Mouse (Mus musculus): ENCODE results near the gene Vrk1. TPM values are rescaled to one million over a fixed set of nuclear protein-coding genes. Genes with fewer than 3 reads are reported as not detected.

Gene Vrk1
- 10 to 100 TPM; 15.5 to 17.6 TPM for total RNA-seq (2021)
- long read RNA-seq, partial matches to known transcripts = 0 of 15 reads
- long read RNA-seq, other reads (novel, unspliced or antisense) = 8 of 15 reads

DNA sequence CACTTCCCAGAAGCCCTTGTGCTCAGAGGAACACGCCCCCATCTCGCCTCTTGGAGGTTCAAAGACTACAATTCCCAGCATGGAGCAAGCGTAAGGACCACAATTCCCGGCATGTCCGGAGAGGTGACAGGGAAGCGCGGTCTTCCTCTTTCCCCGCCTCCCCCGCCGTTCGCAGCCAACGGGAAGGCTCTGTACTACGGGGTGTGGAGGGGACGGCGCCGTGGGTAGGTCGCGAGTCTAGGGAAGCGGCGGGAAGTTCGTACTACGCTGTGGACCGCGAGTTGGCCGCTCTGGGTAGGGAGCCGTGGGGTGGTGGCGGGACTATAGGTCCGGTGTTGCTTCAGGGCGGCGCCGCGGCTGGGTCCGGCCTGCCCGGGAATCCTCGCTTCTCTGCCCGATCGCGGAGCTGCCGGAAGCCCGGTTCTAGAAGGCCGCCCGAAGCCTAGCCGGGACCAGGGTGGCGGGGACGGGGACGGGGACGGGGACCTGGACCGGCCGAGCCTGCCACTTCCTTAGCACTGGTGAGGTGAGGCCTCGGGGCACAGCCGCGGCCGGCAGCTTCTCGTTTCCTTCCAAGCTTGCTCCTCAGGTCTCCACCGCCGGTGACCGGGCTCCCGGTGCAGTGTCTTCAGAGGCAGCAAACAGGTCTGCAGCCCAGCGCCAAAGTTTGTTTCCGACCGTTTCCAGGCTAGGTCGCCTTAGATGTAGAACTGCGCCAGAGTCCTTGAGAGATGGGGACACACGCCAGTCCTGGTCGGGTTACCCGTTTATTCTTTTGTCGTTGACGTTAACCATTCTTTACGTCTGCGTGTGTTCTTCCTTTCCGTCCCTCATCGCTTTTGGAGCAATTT, at the start of gene Vrk1:
TSS of gene Vrk1 (plus strand) at position 164 of the 851 bp plus-strand sequence.
- peak; percentile 97 to 99 for DNase-seq (ENCODE audit: low spot score in 2 of 2)

DNA sequence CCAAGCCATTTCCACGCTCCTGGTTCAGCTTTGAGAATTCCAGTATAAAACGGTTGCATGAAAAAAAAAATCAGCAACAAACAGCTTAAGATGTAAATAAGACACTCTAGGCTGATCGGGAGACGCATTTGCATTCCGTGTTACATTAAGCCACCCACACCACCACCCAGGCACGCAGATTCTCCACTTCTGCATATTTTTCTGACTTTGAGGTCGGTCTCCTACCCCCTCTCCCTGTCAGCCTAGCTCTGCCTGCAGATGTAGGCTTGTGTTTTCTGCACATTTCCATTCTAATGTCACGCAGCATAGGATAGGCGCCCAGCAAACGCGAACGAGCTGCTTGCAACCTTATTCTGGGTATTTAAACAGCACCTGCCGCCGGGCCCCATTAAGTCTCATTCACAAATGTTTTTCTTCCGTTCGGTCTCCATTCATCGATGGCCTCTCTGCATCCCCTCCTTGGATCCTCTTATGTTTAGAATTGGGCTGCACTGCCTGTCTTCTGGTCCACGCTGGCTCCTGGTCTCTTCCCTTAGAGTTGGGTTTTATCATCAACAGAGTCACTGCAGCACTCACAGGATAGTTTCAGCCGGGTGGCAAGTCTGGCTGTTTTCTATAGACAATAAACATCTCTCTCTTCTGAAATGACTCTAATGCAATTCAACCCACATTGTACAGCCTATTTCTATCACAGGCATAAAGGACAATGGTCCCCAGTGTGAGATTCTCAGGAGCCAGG, 49.3 kb upstream of the Vrk1 start:
- peak; percentile 41 to 73 for DNase-seq (ENCODE audit: low spot score in 2 of 2)

DNA sequence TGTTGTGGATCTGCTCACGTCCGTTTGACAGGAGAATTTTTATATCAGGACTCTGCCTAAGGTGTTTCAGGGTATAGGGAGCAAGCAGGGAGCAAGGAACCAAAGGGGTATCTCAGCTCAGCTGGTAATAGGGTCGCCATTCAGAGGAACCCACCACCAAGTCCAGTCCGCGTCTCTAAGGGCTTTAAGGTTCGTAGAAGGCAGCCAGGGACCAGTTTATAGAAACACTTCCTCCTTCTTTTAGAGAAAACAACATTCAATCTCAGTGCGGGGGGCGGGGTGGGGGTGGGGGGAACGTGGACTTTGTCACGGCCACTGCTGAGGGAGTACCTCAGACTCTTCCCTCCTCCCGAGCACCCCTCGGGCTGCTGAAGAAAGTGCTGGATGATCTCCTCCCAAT, 48.4 kb upstream of the Vrk1 start:
- no peak for DNase-seq (ENCODE audit: low spot score in 2 of 2)

DNA sequence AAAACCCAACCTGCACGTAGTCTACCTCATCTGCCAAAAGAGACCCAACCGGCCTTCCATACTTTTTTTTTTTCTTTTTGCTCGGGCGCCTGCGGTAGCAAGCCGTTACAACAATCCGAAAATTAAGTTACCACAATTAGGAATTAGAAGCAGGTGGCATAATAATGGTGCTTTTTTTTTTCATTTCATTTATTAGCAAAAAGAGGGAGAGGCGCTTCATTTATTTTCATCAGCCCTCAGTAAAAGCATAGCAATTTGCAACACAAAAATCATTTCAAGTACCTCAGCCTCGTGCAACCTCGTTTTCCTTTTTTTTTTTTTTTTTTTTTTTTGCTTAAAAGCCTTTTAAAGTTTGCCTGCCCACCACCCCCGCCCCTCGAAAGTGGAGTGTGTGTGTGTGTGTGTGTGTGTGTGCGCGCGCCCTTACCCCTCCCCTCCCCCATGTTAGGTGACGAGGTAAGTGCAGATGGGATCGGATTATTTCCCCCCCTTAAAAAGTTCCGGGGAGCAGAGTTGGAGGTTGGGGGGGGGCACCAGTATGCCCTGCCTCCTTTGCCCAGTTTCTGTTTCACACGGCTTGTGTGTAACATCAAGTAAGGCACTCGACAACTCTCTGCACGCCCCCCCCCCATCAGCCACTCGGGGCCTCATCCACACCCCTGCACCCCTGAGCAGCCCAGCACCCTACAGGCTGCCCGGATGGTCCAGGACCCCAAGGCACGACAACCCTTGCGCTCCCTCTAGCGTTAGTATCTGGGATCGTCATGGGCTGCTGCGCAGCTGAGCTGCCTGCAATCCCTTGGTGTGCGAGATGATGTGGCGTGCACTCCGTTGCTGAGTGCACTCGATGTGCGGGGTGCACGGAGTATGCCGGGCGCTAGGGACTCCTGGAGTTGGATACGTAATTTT, 47.7 kb upstream of the Vrk1 start:
- DNase-seq (ENCODE audit: low spot score in 2 of 2) = peak; percentile 88 to 96

DNA sequence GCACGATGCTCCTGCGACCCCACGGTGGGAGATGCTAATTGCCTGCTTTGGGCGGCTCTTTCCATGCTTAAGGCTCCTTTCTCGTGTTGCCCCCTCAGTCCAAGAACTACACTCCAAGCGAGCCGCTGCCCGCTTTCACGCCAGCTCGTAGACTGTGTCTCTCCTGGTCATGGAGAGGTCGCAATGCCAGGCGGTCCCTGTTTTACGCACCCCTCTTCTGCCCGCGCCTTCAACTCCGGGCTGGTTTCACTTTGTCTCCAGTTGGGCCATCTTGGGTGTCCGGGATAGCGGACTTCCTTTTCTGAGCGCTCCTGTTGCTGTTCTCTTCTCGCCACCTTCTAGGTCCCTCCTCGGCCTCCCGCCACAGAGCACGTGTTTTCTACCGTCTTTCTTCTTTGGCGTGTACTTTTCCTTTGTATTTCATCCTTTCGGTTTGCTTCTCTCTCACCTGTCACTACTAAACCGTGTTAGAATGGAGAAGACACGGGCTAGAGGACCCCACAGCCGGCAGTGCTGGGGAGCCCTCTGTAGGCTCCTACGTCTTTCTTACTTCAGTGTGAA, 46.9 kb upstream of the Vrk1 start:
- DNase-seq (ENCODE audit: low spot score in 2 of 2) = no peak

DNA sequence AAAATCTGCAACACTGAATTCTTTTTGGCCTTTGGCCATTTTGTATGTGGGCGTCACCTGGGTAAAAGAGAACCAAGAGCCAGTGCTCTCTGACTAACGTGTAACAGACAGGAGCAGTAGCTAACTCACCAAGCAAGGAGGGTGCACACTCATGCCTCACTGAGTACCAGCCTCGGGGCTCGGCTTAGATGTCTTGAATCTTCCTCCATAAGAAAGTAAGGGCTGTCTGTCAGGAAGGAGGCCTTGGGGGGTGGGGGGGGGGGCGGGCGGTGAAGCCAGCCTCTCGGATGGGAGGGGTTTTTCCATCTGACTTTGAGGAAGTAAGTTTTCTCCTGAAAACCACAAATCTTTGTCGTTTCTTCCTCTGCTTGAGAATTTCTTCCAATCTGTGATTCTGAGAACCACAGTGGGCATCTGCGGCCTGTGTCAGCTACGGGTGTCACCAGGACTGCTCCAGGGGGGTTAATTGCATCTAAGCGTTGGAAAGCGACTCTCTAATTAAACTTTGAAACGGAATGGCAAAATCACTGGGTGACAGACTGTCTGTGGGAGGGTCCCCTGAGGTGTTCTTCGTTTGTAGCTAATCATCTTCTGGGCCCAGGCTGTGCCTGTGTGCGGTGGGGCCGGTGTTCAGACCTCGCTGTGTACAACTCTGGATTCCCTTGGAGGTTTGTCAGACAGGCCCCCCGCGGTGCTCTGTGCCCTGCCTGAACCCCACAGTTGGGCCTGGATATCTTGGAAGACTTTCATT, 43.0 kb upstream of the Vrk1 start:
- peak; percentile 47 to 74 for DNase-seq (ENCODE audit: low spot score in 2 of 2)

DNA sequence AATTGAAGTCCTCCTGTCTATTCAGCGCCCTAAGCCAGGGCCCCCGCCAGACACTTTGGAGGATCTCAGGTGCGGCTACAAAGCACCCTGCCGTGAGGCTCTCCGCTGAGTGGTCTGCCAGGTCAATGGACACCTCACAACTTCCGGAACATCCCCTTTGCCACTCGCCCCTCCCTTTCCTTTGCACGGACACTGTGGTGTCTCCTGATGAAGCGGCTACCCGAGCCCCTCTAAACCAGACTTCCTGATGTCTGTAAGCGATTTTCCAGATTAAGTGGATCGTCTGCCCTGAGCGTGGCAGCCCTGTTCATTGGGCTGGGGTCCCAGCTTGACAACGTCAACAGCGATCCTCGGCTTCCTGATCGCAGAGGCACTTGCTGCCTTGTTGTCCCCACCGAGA, 42.2 kb upstream of the Vrk1 start:
- no peak for DNase-seq (ENCODE audit: low spot score in 2 of 2)

DNA sequence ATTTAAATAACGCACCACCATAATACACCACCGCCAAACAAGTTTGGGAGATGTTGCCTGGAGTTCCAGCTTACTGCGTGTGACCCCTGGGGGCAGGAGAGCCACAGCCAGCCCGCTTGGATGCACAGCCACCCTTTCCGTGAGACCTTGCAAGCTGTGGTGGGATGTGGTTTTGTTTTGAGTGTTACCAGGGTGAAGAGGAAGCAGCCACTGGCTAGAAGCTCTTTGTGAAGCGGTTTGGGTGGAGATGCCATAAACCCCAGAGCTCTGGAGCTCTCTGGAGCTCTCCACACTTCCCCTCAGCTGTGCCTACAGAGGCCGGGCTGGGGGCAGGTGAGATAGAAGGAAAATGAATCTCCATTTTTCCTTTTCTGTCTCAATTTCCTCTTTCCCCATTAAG, 38.8 kb upstream of the Vrk1 start:
- no peak for DNase-seq (ENCODE audit: low spot score in 2 of 2)

DNA sequence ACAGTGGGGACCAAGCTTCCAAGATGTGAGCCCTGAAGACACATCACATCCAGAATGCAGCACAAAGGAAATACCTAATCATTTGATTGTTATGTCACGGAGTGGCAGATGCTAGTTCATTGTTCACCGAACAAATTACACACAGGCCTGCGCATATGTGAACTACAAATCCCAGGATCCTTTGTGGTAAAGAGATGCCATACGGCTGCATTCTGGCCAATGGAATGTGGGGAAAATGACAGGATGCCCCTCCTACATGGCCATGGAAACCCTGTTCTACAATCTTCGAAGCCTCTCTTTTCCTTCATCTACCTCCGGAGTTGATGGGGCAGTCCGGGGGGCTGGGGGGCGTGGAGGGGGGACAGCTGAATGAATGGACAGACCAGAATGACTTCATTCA, 37.4 kb upstream of the Vrk1 start:
- no peak for DNase-seq (ENCODE audit: low spot score in 2 of 2)

DNA sequence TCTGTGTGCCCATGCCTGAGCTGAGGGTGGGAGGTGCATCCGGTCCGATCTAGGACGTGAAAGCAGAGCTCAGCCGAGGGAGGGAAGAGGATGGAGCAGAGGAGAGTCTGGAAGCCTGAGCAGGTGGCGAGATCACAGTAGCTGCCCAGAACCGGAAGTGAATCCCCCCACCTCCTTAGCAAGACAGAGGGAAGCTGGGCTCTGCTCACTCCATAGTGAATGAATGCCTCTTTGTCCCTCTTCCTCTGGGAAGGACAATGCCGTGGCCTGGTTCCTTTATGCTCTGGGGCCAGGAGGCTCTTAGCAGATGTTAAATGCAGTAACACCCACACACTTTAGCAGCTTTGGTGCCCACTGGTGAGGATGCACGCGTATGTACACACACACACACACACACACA, 36.3 kb upstream of the Vrk1 start:
- no peak for DNase-seq (ENCODE audit: low spot score in 2 of 2)

DNA sequence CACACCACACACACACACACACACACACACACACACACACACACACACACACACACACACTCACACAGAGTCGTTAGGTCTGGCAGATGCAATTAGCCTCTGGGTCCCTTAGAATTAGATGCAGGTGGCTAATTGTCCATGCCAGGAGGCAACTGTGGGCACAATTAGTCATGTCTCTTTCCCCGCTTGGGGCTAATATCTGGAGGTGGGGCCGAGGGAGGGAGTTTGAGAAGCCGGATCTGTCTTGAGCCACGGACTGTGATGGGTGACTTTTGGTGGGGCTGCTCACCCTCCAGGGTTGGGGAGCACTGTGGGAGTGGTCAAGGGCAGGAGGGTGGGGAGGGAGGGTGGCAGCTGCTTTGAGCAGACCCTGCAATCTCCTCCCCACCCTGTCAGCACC, 35.9 kb upstream of the Vrk1 start:
- no peak for DNase-seq (ENCODE audit: low spot score in 2 of 2)

DNA sequence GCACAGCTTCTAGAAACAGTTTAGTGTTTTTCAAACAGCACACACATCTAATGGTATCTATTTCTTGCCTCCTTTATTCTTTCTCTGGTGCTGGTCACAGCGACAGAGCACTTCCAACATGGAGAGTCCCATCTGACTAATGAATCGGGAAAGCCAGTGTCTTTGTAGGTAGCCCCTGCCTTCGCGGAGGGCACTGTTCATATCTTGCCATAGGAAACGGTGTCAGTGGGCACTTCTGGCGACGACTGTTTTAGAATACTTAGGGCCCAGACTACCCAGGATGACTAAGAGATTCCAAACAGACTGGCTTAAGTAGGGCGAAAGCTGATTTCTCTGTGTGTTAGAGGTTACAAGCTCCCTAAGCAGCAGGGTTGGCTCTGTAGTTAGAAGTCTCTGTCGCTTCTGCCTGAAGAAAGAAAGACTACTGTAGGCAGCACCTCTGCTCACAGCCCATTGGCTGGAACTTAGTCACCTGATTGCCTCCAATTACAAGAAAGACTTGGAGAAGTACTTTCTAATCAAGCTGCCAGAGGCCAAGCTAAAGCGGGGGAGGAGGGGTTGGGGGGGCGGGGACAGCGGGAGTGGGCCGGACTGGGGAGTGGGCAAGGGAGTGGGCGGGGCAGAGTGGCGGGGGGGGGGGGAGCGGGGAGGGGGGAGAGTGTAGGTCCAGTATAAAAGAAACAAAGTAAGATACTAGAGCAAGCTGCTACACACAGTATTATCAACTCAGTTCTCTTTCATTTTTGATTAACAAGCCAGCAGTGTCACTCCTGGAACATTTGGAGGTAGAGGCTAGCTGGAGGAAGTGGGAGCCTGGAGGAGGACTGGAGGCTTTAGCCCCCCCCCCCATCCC, 28.7 kb upstream of the Vrk1 start:
- no peak for DNase-seq (ENCODE audit: low spot score in 2 of 2)

DNA sequence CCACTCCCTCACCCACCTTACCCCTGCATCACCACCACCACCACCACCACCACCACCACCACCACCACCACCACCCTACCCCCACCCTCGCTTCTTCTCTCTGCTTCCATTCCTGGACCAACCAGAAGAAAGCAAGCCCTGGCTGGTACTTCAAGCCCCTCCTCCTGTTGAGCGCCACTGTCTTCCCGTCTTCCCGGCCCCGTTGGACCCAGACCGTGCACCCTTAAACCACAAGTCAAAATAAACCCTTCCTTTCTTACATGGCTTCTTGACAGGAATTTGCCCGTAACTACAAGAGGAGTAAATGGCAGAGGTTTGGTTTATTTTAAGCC, 28.1 kb upstream of the Vrk1 start:
- no peak for DNase-seq (ENCODE audit: low spot score in 2 of 2)

DNA sequence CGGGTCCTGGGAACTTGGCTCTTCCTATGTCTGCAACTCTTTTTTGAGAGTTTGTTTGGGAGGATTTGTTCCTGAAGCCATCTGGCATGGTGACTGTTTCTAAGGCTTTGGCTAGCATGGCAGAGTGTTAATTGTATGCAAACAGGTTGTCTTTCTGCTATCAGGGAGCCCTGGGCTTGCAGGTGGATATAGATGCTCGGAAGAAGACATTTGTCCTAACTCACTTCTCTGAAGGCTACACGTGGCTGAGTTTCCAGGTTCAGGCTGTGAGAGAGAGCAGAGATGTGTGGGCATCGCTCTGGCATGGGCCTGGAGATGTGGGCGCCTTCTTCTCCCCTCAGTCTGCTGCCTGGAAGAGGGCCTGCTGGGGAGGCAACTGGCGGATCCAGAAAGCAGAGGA, 27.4 kb upstream of the Vrk1 start:
- peak; percentile 63 to 89 for DNase-seq (ENCODE audit: low spot score in 2 of 2)

DNA sequence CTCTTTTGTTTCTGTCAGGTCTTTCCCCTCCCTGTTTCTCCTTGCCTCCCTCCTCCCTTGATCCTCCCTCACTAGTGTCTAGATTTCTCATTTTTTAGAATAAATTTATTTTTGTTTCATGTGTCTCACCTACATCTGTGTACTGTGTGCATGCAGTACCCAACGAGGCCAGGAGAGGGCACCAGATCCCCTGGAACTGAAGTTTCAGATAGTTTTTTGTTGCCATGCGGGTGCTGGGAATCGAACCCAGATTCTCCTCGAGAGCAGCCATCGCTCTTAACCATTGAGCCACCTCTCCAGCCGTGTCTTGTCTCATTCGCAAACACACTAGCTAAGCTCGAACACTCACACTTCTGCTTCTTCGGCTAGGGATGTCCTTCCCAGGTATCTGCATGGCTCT, 26.5 kb upstream of the Vrk1 start:
- no peak for DNase-seq (ENCODE audit: low spot score in 2 of 2)

DNA sequence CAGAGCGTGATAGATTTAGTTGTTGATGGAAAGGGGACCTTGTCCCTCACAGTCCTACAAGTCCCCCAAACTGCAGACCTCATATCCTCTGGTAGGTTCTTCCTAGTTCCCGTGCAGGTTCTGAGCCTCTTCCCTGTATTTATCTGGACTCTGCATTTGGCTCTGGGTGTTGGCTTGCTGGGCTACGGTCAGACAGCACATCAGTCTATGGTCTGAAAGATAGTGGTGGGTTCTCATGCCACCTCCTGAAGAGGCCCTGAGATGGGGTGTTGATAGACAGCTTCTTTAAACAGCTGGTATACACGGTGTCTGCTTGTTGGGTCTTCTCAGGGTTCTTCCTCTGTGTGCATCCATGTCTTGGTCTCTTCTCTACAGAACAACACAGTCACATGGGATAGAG, 21.6 kb upstream of the Vrk1 start:
- DNase-seq (ENCODE audit: low spot score in 2 of 2) = no peak

DNA sequence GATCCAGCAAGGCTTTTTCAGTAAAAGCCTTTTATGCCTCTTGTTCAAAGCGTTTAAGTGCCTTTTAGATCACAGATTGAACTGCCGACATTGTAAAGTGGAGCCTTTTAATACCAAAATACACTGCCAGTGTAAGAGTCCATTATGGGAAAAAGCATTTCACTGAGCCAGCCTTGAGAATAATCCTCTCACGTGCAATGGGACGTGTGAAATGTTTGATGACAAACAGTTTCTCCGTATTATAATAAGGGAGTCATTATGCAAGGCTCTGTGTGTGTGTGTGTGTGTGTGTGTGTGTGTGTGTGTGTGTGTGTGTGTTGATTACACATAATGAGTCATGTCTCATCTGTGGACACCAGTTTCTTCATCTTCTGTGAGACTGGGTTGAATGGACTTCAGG, 17.3 kb upstream of the Vrk1 start:
- DNase-seq (ENCODE audit: low spot score in 2 of 2) = no peak

DNA sequence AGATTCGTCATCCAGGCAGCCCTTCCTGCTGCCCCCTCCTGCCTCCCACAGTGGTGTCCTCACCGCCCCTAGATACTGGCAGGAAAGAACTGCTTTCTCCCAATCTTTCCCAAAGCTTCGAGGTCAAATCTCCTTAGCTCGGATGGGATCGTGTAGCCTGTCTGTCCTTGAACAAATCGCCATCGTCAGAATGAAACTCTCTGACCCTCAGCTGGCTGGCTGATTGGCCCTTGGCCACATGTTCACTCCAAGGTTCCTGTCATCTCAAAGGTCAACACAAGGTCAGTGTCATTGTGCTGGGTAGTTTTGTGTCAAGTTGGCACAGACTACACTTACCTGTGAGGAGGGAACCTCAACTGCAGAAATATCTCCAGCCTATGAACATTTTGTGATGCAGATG, 16.7 kb upstream of the Vrk1 start:
- no peak for DNase-seq (ENCODE audit: low spot score in 2 of 2)

DNA sequence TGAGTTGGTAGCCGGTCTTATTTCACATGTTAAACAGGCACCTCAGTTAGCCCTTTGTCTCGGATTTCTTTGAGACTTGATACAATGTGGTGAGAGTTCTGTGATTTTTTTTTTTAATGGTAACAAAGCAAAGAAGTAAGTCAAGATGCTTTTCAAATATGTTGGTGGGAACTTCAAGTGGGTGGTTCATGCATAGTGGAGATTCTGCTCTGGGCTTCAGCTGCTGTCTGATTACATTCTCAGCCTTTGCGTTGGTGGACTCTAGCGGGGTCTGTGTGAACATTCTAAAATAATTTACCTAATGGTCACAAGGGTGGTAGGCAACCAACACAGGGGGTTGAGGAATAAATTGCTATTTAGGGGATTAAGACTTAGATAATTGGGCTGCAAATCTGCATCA, 14.1 kb upstream of the Vrk1 start:
- no peak for DNase-seq (ENCODE audit: low spot score in 2 of 2)
